Comparison of ENCODE assay signal across 33 mouse cellular contexts in genomic region chr17:11507082-11507481, GRCm38 (mm10).
DNase-seq lines count a peak whose midpoint lies in the region; ATAC-seq and TF ChIP-seq lines count a peak whose summit lies in the region.
"Had no signal": no experiment of that assay in that cellular context is flagged by ENCODE, and none has a peak within 500 bp of the region (broad histone marks: within the 10 kb centered on the region; RNA-seq: fewer than 3 reads in every experiment).

No protein-coding gene starts in this region.

- DNase-seq in heart, adult 11 months, result peak; percentile 72
- peak; percentile 16 to 78 for DNase-seq in left cerebral cortex, postnatal 25 days (ENCODE audit: low spot score in 2 of 2)
- DNase-seq in left cerebral cortex, postnatal 10 days (ENCODE audit: extremely low spot score in 1 of 2, low spot score in 2 of 2), result no peak
- peak; percentile 80 for DNase-seq in brain, adult 2 months (ENCODE audit: low read depth, low spot score)
- peak; percentile 12 to 28 for DNase-seq in layer of hippocampus, postnatal 36 days
- DNase-seq in gastrocnemius, adult 2 months, result no peak
- DNase-seq: adrenal gland, postnatal 25 days; cerebellum, adult 18-20 months; cerebellum, postnatal 14 days; gastrocnemius, postnatal 14 days; heart, postnatal 36 days; kidney, adult 2 months; kidney, postnatal 36 days; liver, embryonic 13.5 days; lung, adult 18-20 months; lung, postnatal 4 days; thymus, postnatal 4 days had no signal

- intact Hi-C loops in left cerebral cortex, postnatal 25 days (cut with DNase I), result no loop called here
- intact Hi-C loops in left cerebral cortex, postnatal 10 days (cut with DNase I), result no loop called here
- intact Hi-C loops in gastrocnemius, adult 2 months (cut with DNase I), result no loop called here

- H3K9ac ChIP-seq in heart, embryonic 12.5 days, result no peak overlapping the region
- H3K9ac ChIP-seq: embryonic facial prominence, embryonic 15.5 days; forebrain, embryonic 13.5 days; hindbrain, embryonic 12.5 days; intestine, embryonic 15.5 days; limb, embryonic 15.5 days; liver, embryonic 13.5 days; midbrain, embryonic 12.5 days; neural tube, embryonic 12.5 days had no signal

- H3K9me3 ChIP-seq in heart, embryonic 12.5 days (replicated peaks), result no peaks in the 10 kb centered on the region
- H3K9me3 ChIP-seq: embryonic facial prominence, embryonic 10.5 days; embryonic facial prominence, embryonic 15.5 days; forebrain, embryonic 13.5 days; heart, embryonic 10.5 days; hindbrain, embryonic 12.5 days; intestine, embryonic 15.5 days; limb, embryonic 10.5 days; limb, embryonic 15.5 days; liver, embryonic 13.5 days; midbrain, embryonic 12.5 days; neural tube, embryonic 12.5 days had no signal

- no peaks in the 10 kb centered on the region for H3K27me3 ChIP-seq in heart, embryonic 12.5 days (replicated peaks)
- H3K27me3 ChIP-seq: embryonic facial prominence, embryonic 15.5 days; forebrain, embryonic 13.5 days; hindbrain, embryonic 12.5 days; intestine, embryonic 15.5 days; limb, embryonic 15.5 days; liver, embryonic 13.5 days; megakaryocyte, embryonic 14.5 days; neural tube, embryonic 12.5 days had no signal

- H3K4me1 ChIP-seq in heart, embryonic 12.5 days (replicated peaks), result no peaks in the 10 kb centered on the region
- H3K4me1 ChIP-seq: embryonic facial prominence, embryonic 15.5 days; forebrain, embryonic 13.5 days; heart, embryonic 10.5 days; hindbrain, embryonic 12.5 days; intestine, embryonic 15.5 days; limb, embryonic 15.5 days; liver, embryonic 13.5 days; megakaryocyte, embryonic 14.5 days; midbrain, embryonic 12.5 days; neural tube, embryonic 12.5 days had no signal

- no peak overlapping the region for H3K27ac ChIP-seq in heart, embryonic 12.5 days (ENCODE audit: poor library complexity, severe bottlenecking)
- H3K27ac ChIP-seq in gastrocnemius, adult 2 months, result no peak overlapping the region
- H3K27ac ChIP-seq: embryonic facial prominence, embryonic 10.5 days; embryonic facial prominence, embryonic 15.5 days; forebrain, embryonic 13.5 days; heart, embryonic 10.5 days; hindbrain, embryonic 12.5 days; hindbrain, postnatal 0 days; intestine, embryonic 15.5 days; limb, embryonic 10.5 days; limb, embryonic 15.5 days; liver, embryonic 13.5 days; midbrain, embryonic 12.5 days; neural tube, embryonic 12.5 days had no signal

- WGBS in heart, embryonic 12.5 days, result 68% methylated on average over 3 of the region's 3 CpGs

- H3K36me3 ChIP-seq in heart, embryonic 12.5 days, result no peaks in the 10 kb centered on the region
- H3K36me3 ChIP-seq: embryonic facial prominence, embryonic 10.5 days; embryonic facial prominence, embryonic 15.5 days; heart, embryonic 10.5 days; hindbrain, embryonic 12.5 days; intestine, embryonic 15.5 days; limb, embryonic 10.5 days; limb, embryonic 15.5 days; liver, embryonic 13.5 days; midbrain, embryonic 12.5 days; neural tube, embryonic 12.5 days had no signal

- H3K4me3 ChIP-seq in heart, embryonic 12.5 days, result no peak overlapping the region
- no peak overlapping the region for H3K4me3 ChIP-seq in gastrocnemius, adult 2 months
- H3K4me3 ChIP-seq: embryonic facial prominence, embryonic 10.5 days; embryonic facial prominence, embryonic 15.5 days; forebrain, embryonic 13.5 days; heart, embryonic 10.5 days; hindbrain, embryonic 12.5 days; intestine, embryonic 15.5 days; limb, embryonic 10.5 days; limb, embryonic 15.5 days; liver, embryonic 13.5 days; megakaryocyte, embryonic 14.5 days; midbrain, embryonic 12.5 days; myocyte; neural tube, embryonic 12.5 days had no signal

- no peak for TF ChIP-seq CTCF in gastrocnemius, adult 2 months (IDR thresholded peaks at IDR 0.05)

- no peak for ATAC-seq in heart, embryonic 12.5 days (ENCODE audit: insufficient number of reproducible peaks, low FRiP score)
- ATAC-seq: CD4-positive, CD25-positive, alpha-beta regulatory T cell, adult 4 months; forebrain, embryonic 13.5 days; hindbrain, postnatal 0 days; intestine, embryonic 15.5 days; lung, postnatal 0 days had no signal

- no peak overlapping the region for H3K4me2 ChIP-seq in heart, embryonic 12.5 days
- H3K4me2 ChIP-seq: embryonic facial prominence, embryonic 15.5 days; forebrain, embryonic 13.5 days; hindbrain, embryonic 12.5 days; intestine, embryonic 15.5 days; limb, embryonic 15.5 days; liver, embryonic 13.5 days; midbrain, embryonic 12.5 days; neural tube, embryonic 12.5 days had no signal

Comparison
In these comparisons a context has a peak if more than half of its experiments do, and no peak if none do; other contexts are left out.
1. DNase-seq: peak in heart, adult 11 months (single experiment), left cerebral cortex, postnatal 25 days (2 of 2), brain, adult 2 months (single experiment) and layer of hippocampus, postnatal 36 days (2 of 2); none in left cerebral cortex, postnatal 10 days (0 of 2) and gastrocnemius, adult 2 months (single experiment).